ENCODE assay signal across 13 mouse cellular contexts in genomic region chr2:153333822-153334232, GRCm38 (mm10). TPM values are rescaled to one million over a fixed set of nuclear protein-coding genes. Genes with fewer than 3 reads are reported as not detected.
DNase-seq lines count a peak whose midpoint lies in the region; ATAC-seq and TF ChIP-seq lines count a peak whose summit lies in the region.
"Had no signal": no experiment of that assay in that cellular context is flagged by ENCODE, and none has a peak within 500 bp of the region (broad histone marks: within the 10 kb centered on the region; RNA-seq: fewer than 3 reads in every experiment).

No protein-coding gene starts in this region.

- H3K9me3 ChIP-seq in heart, embryonic 13.5 days: no peaks in the 10 kb centered on the region
- no peaks in the 10 kb centered on the region for H3K9me3 ChIP-seq in heart, embryonic 11.5 days (replicated peaks; ENCODE audit: control insufficient read depth, low read length)
- no peaks in the 10 kb centered on the region for H3K9me3 ChIP-seq in liver, embryonic 15.5 days (replicated peaks)
- H3K9me3 ChIP-seq: embryonic facial prominence, embryonic 15.5 days; hindbrain, embryonic 12.5 days; midbrain, embryonic 15.5 days had no signal

- CTCF ChIA-PET in Patski (lab: Charles Lee): interaction anchor here (0.9 to 1.4 kb wide), 5 partner anchors 11 to 112 kb away, joined by 3 to 4 read pairs (median 4); no protein-coding TSS in a partner anchor

- no peaks in the 10 kb centered on the region for H3K79me2 ChIP-seq in myocyte (ENCODE audit: control insufficient read depth, insufficient read depth)

- H3K4me1 ChIP-seq in heart, embryonic 13.5 days: peaks cover 31% of the 10 kb centered on the region
- H3K4me1 ChIP-seq in heart, embryonic 11.5 days (ENCODE audit: control insufficient read depth, insufficient read depth, low read length): peaks cover 15% of the 10 kb centered on the region
- H3K4me1 ChIP-seq in liver, embryonic 15.5 days (replicated peaks): peaks cover 42% of the 10 kb centered on the region
- H3K4me1 ChIP-seq: embryonic facial prominence, embryonic 15.5 days; hindbrain, embryonic 12.5 days; midbrain, embryonic 15.5 days had no signal

- peak; percentile 59 for TF ChIP-seq CTCF in Patski (IDR thresholded peaks at IDR 0.05)

- ATAC-seq in heart, embryonic 13.5 days (ENCODE audit: extremely low read depth, insufficient number of reproducible peaks, low FRiP score, low TSS enrichment): no peak
- ATAC-seq in heart, embryonic 11.5 days (replicated peaks; ENCODE audit: insufficient number of reproducible peaks, low FRiP score, low TSS enrichment): no peak
- ATAC-seq in Patski: peak; percentile 48
- ATAC-seq in liver, embryonic 15.5 days (ENCODE audit: insufficient read depth): no peak
- ATAC-seq: midbrain, embryonic 15.5 days had no signal

- in situ Hi-C loops in Patski (cut with MboI; ENCODE audit: low pct_unique_long_range_greater_than_20kb): loop anchor here (25.0 kb wide), 1 partner anchor 253 kb away; no protein-coding TSS in a partner anchor

- H3K4me2 ChIP-seq in heart, embryonic 13.5 days: no peak overlapping the region
- H3K4me2 ChIP-seq in heart, embryonic 11.5 days: no peak overlapping the region
- H3K4me2 ChIP-seq in liver, embryonic 15.5 days: no peak overlapping the region
- H3K4me2 ChIP-seq in myocyte (ENCODE audit: low read depth): peak overlapping the region; percentile 42
- H3K4me2 ChIP-seq: embryonic facial prominence, embryonic 15.5 days; hindbrain, embryonic 12.5 days; midbrain, embryonic 15.5 days had no signal

- no peaks in the 10 kb centered on the region for H3K27me3 ChIP-seq in heart, embryonic 13.5 days (replicated peaks)
- no peaks in the 10 kb centered on the region for H3K27me3 ChIP-seq in heart, embryonic 11.5 days (ENCODE audit: control insufficient read depth, insufficient read depth, low read length)
- H3K27me3 ChIP-seq in Patski (no peaks in the 10 kb centered on the region), myocyte (ENCODE audit: control insufficient read depth, insufficient read depth, insufficient read length) (no peaks in the 10 kb centered on the region)
- H3K27me3 ChIP-seq in liver, embryonic 15.5 days: no peaks in the 10 kb centered on the region
- H3K27me3 ChIP-seq: embryonic facial prominence, embryonic 15.5 days; hindbrain, embryonic 12.5 days; midbrain, embryonic 15.5 days had no signal

- H3K9ac ChIP-seq in heart, embryonic 13.5 days: no peak overlapping the region
- H3K9ac ChIP-seq in heart, embryonic 11.5 days (ENCODE audit: low read depth, low read length): no peak overlapping the region
- no peak overlapping the region for H3K9ac ChIP-seq in liver, embryonic 15.5 days
- H3K9ac ChIP-seq: embryonic facial prominence, embryonic 15.5 days; hindbrain, embryonic 12.5 days; midbrain, embryonic 15.5 days had no signal

- 0 out of 2 replicates have a peak overlapping the region, but pooled peaks have one; percentile 12 for H3K27ac ChIP-seq in heart, embryonic 13.5 days (replicated peaks)
- H3K27ac ChIP-seq in heart, embryonic 11.5 days (ENCODE audit: low read depth, low read length): no peak overlapping the region; the same call in 1 of the 2 replicates
- 0 out of 2 replicates have a peak overlapping the region, but pooled peaks have one; percentile 53 for H3K27ac ChIP-seq in liver, embryonic 15.5 days (replicated peaks)
- H3K27ac ChIP-seq: embryonic facial prominence, embryonic 15.5 days; hindbrain, embryonic 12.5 days; midbrain, embryonic 15.5 days had no signal

- no peak overlapping the region for H3K4me3 ChIP-seq in heart, embryonic 13.5 days
- no peak overlapping the region for H3K4me3 ChIP-seq in heart, embryonic 11.5 days (ENCODE audit: low read depth, low read length)
- H3K4me3 ChIP-seq in liver, embryonic 15.5 days (replicated peaks): no peak overlapping the region
- H3K4me3 ChIP-seq in myocyte: no peak overlapping the region
- H3K4me3 ChIP-seq: embryonic facial prominence, embryonic 15.5 days; hindbrain, embryonic 12.5 days; midbrain, embryonic 15.5 days had no signal

- no peak overlapping the region for H3ac ChIP-seq in myocyte (ENCODE audit: control insufficient read depth, insufficient read length)

- peak; percentile 46 for DNase-seq in Patski (ENCODE audit: low read depth, low spot score)
- DNase-seq in left cerebral cortex, adult 18-20 months (ENCODE audit: low spot score in 2 of 2): no peak
- no peak for DNase-seq in testis, postnatal 10 days (ENCODE audit: low spot score)
- no peak for DNase-seq in spleen, adult 18-20 months
- DNase-seq: B cell, adult 2 months; cerebellum, postnatal 14 days had no signal

- POLR2A ChIA-PET in Patski (lab: Charles Lee): interaction anchor here (0.8 to 1.3 kb wide), 2 partner anchors 9 to 81 kb away, joined by 3 to 4 read pairs; no protein-coding TSS in a partner anchor

- 61% methylated on average over 6 of the region's 6 CpGs for WGBS in heart, embryonic 13.5 days
- 62% methylated on average over 6 of the region's 6 CpGs for WGBS in heart, embryonic 11.5 days (ENCODE audit: insufficient replicate concordance)
- WGBS in liver, embryonic 15.5 days (ENCODE audit: insufficient replicate concordance): 71% methylated on average over 6 of the region's 6 CpGs

- TF ChIP-seq POLR2A in myocyte (IDR thresholded peaks at IDR 0.05; ENCODE audit: insufficient read length, low read depth): no peak

- H3K36me3 ChIP-seq in heart, embryonic 13.5 days: peaks cover 40% of the 10 kb centered on the region
- peaks cover 6% of the 10 kb centered on the region; the same call in 1 of the 2 replicates for H3K36me3 ChIP-seq in heart, embryonic 11.5 days (ENCODE audit: control insufficient read depth, insufficient read depth, low read length)
- peaks cover 10% of the 10 kb centered on the region; the same call in 1 of the 2 replicates for H3K36me3 ChIP-seq in liver, embryonic 15.5 days (replicated peaks)
- peaks cover 13% of the 10 kb centered on the region for H3K36me3 ChIP-seq in myocyte (ENCODE audit: control insufficient read depth, insufficient read depth)

TF ChIP-seq in myocyte, 11 proteins besides CTCF, POLR2A, EP300 and RAD21:
- peak; percentile 43 to 97 (median 79) for TF ChIP-seq MYOG (IDR thresholded peaks at IDR 0.05; ENCODE audit: control insufficient read depth in 1 of 3, insufficient read depth in 1 of 3, insufficient read length in 2 of 3, low read depth in 2 of 3)
- TF ChIP-seq USF1 (IDR thresholded peaks at IDR 0.05; ENCODE audit: low read depth): no peak
- peak; percentile 82 for TF ChIP-seq TCF12 (IDR thresholded peaks at IDR 0.05; ENCODE audit: insufficient read depth, poor library complexity, severe bottlenecking)
- peak; percentile 51 for TF ChIP-seq TCF3 (IDR thresholded peaks at IDR 0.05; ENCODE audit: insufficient read length, low read depth)
- TF ChIP-seq SRF (IDR thresholded peaks at IDR 0.05; ENCODE audit: control insufficient read depth, insufficient read length, low read depth): no peak
- no peak for TF ChIP-seq REST (IDR thresholded peaks at IDR 0.05; ENCODE audit: insufficient read depth, insufficient read length)
- no peak for TF ChIP-seq CEBPB (IDR thresholded peaks at IDR 0.05; ENCODE audit: insufficient read depth, poor library complexity, severe bottlenecking)
- no peak for TF ChIP-seq MAX (IDR thresholded peaks at IDR 0.05; ENCODE audit: low read depth)
- TF ChIP-seq E2F4 (IDR thresholded peaks at IDR 0.05; ENCODE audit: insufficient read depth): no peak
- TF ChIP-seq MYOD1 (IDR thresholded peaks at IDR 0.05; ENCODE audit: control insufficient read depth in 1 of 3, insufficient read length in 2 of 3, low read depth in 2 of 3): peak in 2 of 3 experiments; percentile 58 to 83

RNA-seq across cellular contexts. Expression of gene Asxl1, which starts 11.8 kb away (rescaled TPM):
- polyA plus RNA-seq in heart, embryonic 13.5 days (2015; fragmentation: Nextera tagmentation; extraction: Ambion mirVana): 6.4 and 6.8 TPM in 2 replicates
- 11.9 and 13.8 TPM in 2 replicates for polyA plus RNA-seq in heart, embryonic 11.5 days (2014; fragmentation: Nextera tagmentation; extraction: Ambion mirVana)
- polyA plus RNA-seq in Patski (2021): 35.9 TPM
- polyA plus RNA-seq in liver, embryonic 15.5 days (2015; fragmentation: Nextera tagmentation; extraction: Ambion mirVana): 6.4 and 7.2 TPM in 2 replicates
- 15.4 TPM for polyA plus RNA-seq in myocyte (2012; fragmentation: generic; extraction: Trizol)
- 10 to 100 TPM; 34.6 to 36.5 TPM for total RNA-seq in left cerebral cortex, adult 18-20 months (2021)

RNA-seq across cellular contexts. Expression of gene Kif3b, which starts 42.6 kb away (rescaled TPM):
- polyA plus RNA-seq in heart, embryonic 13.5 days (2015; fragmentation: Nextera tagmentation; extraction: Ambion mirVana): 4.0 and 4.8 TPM in 2 replicates
- 3.6 TPM in 2 replicates for polyA plus RNA-seq in heart, embryonic 11.5 days (2014; fragmentation: Nextera tagmentation; extraction: Ambion mirVana)
- polyA plus RNA-seq in Patski (2021): 40.1 TPM
- polyA plus RNA-seq in liver, embryonic 15.5 days (2015; fragmentation: Nextera tagmentation; extraction: Ambion mirVana): 1.4 and 2.0 TPM in 2 replicates
- polyA plus RNA-seq in myocyte (2012; fragmentation: generic; extraction: Trizol): 10.8 TPM
- 10 to 100 TPM; 53.5 to 56.9 TPM for total RNA-seq in left cerebral cortex, adult 18-20 months (2021)
